Mouse (Mus musculus) adrenal gland, adult 2 months (tissue): ENCODE measurements around the gene Ammecr1. TPM values are rescaled to one million over a fixed set of nuclear protein-coding genes. Genes with fewer than 3 reads are reported as not detected.

Experiments
- DNase-seq: peaks from one replicate; pipeline ENCODE4 v3.0.0; 2021
- long read RNA-seq: library from polyadenylated mRNA; stranded (forward); transcript quantifications from one replicate; pipeline ENCODE4 v2.0.0, GENCODE M21; 2021
- polyA plus RNA-seq: library from polyadenylated mRNA; depleted of rRNA; stranded (reverse); fragments of >200 nt; gene quantifications from 2 replicates; pipeline ENCODE4 v1.2.3, GENCODE M21; 2012; rRNA removed
- total RNA-seq, 2 experiments: library from RNA; stranded (reverse); gene quantifications; 2 replicates each; pipeline ENCODE4 v1.2.3; 2021

The Ammecr1 gene
- total RNA-seq (1 to 10 TPM; 8.6 to 9.6 TPM), polyA plus RNA-seq (2.0 and 2.1 TPM in 2 replicates)
- long read RNA-seq, full-length matches to known transcripts = 2 of 3 reads
- long read RNA-seq, partial matches to known transcripts = 0 of 3 reads
- long read RNA-seq, other reads (novel, unspliced or antisense) = 1 of 3 reads

DNA sequence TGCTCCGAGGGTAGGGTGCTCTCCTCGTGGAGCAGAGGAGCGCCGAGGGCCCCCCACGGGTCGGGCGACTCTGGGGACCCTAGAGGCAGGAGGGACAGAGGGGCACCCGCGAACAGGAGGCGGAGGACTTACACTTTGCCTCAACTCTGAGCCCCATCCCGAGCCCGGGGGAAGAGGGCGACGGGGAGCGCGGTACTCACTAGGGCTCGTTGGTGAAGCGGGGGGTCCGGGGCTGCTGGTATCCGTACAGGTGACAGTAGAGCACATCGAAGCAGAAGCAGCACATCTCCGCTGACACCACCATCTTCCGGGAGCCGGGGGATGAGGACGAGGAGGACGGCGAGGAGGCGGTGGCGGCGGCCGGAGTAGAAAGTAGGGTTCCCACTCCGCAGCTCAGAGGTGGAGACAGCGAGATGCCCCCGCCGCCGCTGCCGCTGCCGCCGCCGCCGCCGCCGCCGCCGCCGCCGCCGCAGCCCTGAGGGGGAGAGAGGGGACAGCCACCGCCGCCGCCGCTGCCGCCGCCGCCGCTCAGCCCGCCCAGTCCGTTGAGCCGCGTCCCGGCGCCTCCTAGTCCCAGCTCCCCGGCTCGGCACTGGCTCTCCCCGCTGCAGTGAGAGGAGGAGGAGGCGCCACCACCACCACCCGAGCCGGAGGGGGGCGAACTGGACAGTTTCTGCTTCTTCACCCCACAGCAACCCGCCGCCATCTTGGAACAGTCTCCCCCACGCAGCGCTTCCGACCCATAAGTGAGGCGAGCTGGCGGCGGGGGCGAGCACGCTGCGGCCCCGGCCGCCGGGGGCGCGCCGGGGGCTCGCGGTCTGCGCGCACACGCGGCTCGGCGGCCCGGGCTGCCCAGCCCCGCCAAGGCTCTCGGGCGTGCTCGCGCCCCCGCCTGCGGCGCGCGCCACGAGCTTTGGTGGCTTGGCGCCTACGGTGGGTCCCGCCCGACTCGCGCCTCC is at the start of gene Ammecr1:
Gene Ammecr1 (minus strand): TSS at position 721 of the 959 bp plus-strand sequence.
- peak; percentile 84 for DNase-seq

DNA sequence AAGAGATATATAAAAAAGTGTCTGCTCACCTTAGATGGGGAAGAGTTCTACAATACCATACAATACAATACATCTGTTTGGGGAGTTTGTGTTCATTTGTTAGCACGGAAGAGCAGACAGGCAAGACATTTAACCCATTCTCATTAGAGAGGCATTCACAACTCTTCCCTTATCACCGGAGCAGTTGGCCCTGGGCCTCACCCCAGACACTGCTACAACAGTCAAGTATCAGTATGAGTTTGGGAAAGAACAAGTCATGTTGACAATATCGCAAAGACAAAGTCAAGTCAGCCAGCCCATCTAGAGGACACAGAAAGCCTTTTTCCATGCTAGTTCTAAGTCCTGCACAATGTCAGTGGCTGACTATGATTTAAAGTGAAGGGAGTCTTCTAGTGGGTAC is 47.6 kb upstream of the Ammecr1 start:
- no peak for DNase-seq

DNA sequence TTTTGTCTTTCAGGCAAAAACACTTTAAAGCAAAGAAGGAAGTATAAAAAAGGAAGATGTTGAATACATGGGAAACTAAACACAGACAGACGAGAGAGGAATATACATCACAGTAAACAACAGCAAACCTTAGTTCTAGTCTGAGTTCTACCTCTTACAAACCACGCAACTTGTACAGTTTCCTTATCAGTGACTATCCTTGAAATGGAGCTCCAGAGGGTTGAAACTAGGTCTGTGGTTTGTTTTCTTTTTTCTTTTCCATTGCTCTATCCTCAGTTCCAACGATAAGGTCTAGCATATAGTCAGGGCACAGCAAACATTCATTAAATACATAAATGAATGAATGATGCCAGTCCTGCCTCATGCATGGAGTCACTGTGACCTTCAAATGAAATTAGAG is 45.8 kb upstream of the Ammecr1 start:
- no peak for DNase-seq

- no peak for DNase-seq
Observed at GRCm38 (mm10) chrX:143011865-143012264, 45.3 kb upstream of the Ammecr1 start.

- DNase-seq = no peak
Observed at GRCm38 (mm10) chrX:143004131-143004846, 37.8 kb upstream of the Ammecr1 start.

- DNase-seq = no peak
Observed at GRCm38 (mm10) chrX:142997214-142997613, 30.7 kb upstream of the Ammecr1 start.

DNA sequence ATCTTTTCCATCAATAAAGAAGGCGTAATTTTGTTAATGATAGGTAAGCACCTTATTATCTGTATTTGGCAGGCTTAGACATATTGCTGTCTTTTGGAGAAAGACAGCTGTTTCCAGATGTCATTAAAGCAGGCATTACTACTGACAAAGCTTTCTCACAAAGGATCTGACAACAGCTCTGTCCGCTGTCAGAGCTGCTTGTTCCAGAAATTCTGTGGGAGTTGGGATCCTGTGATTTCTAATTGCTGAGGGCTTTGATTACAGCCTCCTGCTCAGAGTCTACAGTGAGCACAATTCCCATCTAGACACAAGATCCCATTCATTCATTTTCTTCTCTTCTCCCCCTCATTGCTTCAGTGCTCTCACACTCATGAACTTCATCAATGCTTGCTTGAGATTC is 28.0 kb upstream of the Ammecr1 start:
- DNase-seq = no peak

- DNase-seq = no peak
Observed at GRCm38 (mm10) chrX:142984170-142984569, 17.6 kb upstream of the Ammecr1 start.

- DNase-seq = no peak
Observed at GRCm38 (mm10) chrX:142983638-142984037, 17.1 kb upstream of the Ammecr1 start.

DNA sequence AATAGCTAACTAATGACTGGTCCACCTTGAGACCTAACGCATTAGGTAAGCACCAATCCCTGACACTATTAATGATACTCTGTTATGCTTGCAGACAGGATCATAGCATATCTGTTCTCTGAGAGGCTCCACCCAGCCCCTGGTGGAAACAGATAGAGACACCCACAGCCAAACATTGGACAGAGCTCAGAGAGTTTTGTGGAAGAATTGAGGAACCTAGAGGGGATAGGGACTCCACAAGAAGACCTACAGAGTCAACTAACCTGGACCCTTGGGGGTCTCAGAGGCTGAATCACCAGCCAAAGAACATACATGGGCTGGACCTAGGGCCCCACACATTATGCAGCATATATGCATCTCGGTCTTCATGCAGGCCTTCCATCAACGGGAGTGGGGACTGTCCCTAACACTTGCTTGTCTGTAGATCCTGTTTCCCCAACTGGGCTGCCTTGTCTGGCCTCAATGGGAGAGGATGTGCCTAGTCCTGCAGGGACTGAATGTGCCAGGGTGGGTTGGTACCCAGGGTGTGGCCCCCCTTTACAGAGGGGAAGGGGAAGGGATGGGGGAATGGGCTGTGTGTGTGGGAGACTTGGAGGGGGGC is 15.1 kb upstream of the Ammecr1 start:
- DNase-seq = no peak

DNA sequence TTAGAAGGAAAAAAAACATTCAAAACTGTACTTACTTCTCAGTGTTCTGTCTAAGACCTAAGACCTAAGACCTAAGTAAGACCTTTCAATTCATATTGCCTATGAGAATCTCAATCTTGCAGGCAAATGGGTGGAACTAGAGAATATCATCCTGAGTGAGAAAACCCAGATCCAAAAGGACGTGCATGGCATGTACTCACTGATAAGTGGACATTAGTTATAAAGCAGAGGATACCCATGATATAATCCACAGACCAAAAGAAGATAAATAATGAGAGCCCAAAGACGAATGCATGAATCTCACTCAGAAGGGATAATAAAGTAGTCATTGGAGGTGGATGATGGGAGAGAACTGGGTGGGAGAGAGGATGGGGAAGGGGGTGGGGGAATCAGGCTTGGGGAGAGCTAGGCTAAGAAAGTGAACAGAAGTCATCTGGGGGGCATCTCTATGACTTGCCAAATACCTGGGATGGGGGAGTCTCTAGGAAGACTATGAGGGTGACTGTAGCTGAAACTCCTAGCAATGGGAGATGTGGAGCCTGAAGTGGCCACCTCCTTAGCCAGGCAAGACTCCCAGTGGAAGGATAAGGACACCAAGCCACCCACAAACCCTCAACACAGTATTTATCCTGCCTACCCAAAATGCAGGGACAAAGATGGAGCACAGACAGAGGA is 14.5 kb upstream of the Ammecr1 start:
- no peak for DNase-seq

GRCm38 (mm10) chrX:142979224-142979623 is 12.7 kb upstream of the Ammecr1 start:
- no peak for DNase-seq

- DNase-seq = no peak
Observed at GRCm38 (mm10) chrX:142972443-142972970, 6.0 kb upstream of the Ammecr1 start.

GRCm38 (mm10) chrX:142971759-142972158 is 5.2 kb upstream of the Ammecr1 start:
- DNase-seq = no peak

- no peak for DNase-seq
Observed at GRCm38 (mm10) chrX:142967067-142967466, 539 bp upstream of the Ammecr1 start.

DNA sequence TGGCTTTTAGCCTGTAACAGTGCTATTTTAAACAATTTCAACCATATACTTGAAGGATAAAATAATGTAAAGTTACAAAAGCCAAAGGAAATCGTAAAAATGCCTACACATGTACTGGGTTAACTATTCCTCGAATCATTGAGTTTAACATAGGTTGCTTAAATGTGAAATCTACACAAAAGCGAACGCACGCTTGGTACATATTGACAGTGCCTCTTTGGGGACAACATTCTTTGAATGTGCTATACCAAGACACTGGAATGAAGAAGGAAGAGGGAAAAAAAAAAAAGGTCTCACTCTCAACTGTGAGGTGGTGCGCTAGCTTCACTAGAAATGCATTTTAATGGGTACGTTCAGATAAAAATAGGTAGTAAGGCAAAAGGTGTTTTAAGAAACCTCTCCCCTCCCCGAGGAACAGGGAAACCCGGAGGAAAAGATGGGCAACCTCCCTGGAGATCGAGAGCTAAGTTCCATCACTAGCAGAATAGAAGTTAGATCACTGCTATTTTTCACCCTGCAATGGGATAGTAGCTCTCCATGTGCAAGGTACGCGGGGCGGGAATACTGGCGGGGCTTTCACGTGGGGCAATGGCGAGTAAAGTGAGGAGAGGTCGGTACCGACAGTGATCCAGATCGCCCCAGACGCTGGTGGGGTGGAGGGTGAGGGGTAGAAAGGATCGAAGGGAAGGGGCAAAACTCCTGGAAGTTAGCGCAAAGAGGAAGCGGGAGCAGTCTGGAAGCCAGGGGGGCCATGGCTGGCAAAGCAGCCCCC is 1.1 kb downstream of the Ammecr1 start:
- peak; percentile 18 for DNase-seq

DNA sequence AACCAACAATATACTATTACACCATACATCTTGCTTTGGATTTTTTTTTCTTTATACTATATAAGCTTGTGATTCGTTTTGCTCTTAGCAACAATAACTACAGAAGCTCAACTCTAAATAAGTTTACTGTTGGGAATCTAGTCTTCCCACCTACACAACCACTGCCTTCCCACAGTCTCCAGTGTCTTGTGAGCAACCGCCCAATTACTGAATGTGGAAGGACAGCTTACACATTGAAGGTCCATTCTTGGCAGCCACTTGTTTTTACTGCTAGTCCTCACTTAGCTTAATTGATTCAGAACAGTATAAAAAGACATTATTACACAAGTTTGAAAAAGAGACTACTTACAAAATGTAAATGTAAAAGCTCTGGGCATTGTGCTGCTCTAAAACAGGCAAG is 6.1 kb downstream of the Ammecr1 start:
- no peak for DNase-seq

GRCm38 (mm10) chrX:142959674-142960307 is 6.7 kb downstream of the Ammecr1 start:
- DNase-seq = no peak

- no peak for DNase-seq
Observed at GRCm38 (mm10) chrX:142928430-142928829, 38.1 kb downstream of the Ammecr1 start.

GRCm38 (mm10) chrX:142917394-142917793 is 49.1 kb downstream of the Ammecr1 start:
- no peak for DNase-seq
